Mouse (Mus musculus) G1E (cell line): ENCODE measurements around the gene Gm48551.

Source experiments
- CTCF ChIP-seq: IDR thresholded peaks from 2 replicates; pipeline ENCODE4 v1.5.1; 2012; ENCODE audit warnings: low read depth, low read length, inconsistent platforms, mixed read lengths
- GATA1 ChIP-seq: IDR thresholded peaks from 2 replicates; pipeline ENCODE4 v1.6.1; 2012; ENCODE audit warnings: borderline replicate concordance, low read length, inconsistent platforms, mixed read lengths
- POLR2AphosphoS5 ChIP-seq: IDR thresholded peaks from 2 replicates; pipeline ENCODE4 v1.6.1; 2012; ENCODE audit warnings: low read depth, low read length, inconsistent platforms; ENCODE audit not compliant: insufficient replicate concordance
- TAL1 ChIP-seq: conservative IDR thresholded peaks from 2 replicates; pipeline ENCODE4 v1.6.1; 2012; ENCODE audit warnings: low read depth, low read length, inconsistent platforms, mixed read lengths

DNA sequence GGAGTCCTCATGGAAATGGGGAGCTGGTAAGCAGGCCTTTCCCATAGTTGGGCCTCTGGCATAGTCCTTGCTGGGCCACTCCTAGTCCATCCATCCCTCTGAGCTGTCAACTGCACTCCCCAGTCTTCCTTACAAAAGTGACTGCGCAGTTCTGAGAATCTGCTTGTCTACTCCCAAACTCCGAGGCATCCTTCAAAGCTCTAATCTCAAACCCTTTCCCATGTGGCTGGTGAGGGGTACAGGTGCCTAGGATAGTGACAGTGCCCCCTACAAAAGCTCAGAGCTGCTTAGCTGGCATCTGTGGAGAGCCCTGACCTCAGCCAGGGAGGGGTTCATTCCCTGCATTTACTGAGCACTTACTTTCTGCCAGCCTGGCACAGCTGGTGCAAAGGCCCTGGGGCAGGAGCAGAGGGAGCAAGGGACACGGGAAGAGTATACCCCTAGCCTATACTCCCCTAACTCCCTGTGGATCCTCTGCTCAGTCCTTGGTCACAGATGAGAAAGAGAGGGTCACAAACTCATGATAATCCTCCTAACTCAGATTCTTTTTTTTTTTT is 38.5 kb downstream of the Gm48551 start:
- TF ChIP-seq GATA1 (no peak), TAL1 (no peak), CTCF (no peak), POLR2AphosphoS5 (no peak)
